Mouse (Mus musculus) CH12.LX (cell line): ENCODE results near the gene Ralbp1. TPM values are rescaled to one million over a fixed set of nuclear protein-coding genes. Genes with fewer than 3 reads are reported as not detected.

ENCODE experiments used
- DNase-seq: peaks from one replicate; pipeline ENCODE4 v3.0.0-alpha.2; 2013; ENCODE audit errors: extremely low read depth
- H3K27ac ChIP-seq: 2 replicates; pipeline ENCODE4 v1.5.1; 2012; ENCODE audit warnings: low read depth, mild to moderate bottlenecking, control low read depth, moderate library complexity; ENCODE audit not compliant: insufficient read depth
- H3K27me3 ChIP-seq: replicated peaks from 2 replicates; pipeline ENCODE3; 2012; ENCODE audit warnings: inconsistent platforms
- H3K36me3 ChIP-seq, 2 experiments: replicated peaks in 1 of 2; 2 replicates each; pipeline versions ENCODE3 to v1.6.1; 2012; ENCODE audit warnings: inconsistent platforms in 1 of 2, low read length in 1 of 2, mild to moderate bottlenecking in 1 of 2, mixed read lengths in 1 of 2, moderate library complexity in 1 of 2; ENCODE audit not compliant: control insufficient read depth in 1 of 2, insufficient read depth in 1 of 2
- H3K4me1 ChIP-seq, 2 experiments: 2 replicates each; pipeline ENCODE4 v1.6.1; 2012; ENCODE audit warnings: inconsistent platforms in 1 of 2, moderate library complexity in 1 of 2; ENCODE audit not compliant: insufficient read depth in 2 of 2, control insufficient read depth in 1 of 2
- H3K4me2 ChIP-seq: 2 replicates; pipeline ENCODE4 v1.6.1; 2012; ENCODE audit warnings: low read depth, mild to moderate bottlenecking, control low read depth; ENCODE audit not compliant: poor library complexity, insufficient read depth, severe bottlenecking
- H3K4me3 ChIP-seq, 3 experiments: fragments of 150-350 bp in 1 of 3; sonication (generic) in 1 of 3; replicated peaks in 1 of 3; 2 replicates each; pipeline versions ENCODE3 to v1.5.1; 2011 to 2012; ENCODE audit warnings: low read depth in 2 of 3, low read length in 2 of 3, mild to moderate bottlenecking in 2 of 3, moderate library complexity in 2 of 3, control low read depth in 1 of 3, improper control_type of control experiment in 1 of 3, inconsistent platforms in 1 of 3, mixed read lengths in 1 of 3; ENCODE audit not compliant: poor library complexity in 1 of 3
- H3K79me2 ChIP-seq: replicated peaks from 2 replicates; pipeline ENCODE4 v1.6.1; 2012; ENCODE audit warnings: mild to moderate bottlenecking, moderate library complexity; ENCODE audit not compliant: control insufficient read depth, poor library complexity, insufficient read depth, severe bottlenecking; ENCODE audit errors: extremely low read depth
- H3K9ac ChIP-seq: 2 replicates; pipeline ENCODE4 v1.6.1; 2012; ENCODE audit warnings: low read depth, mild to moderate bottlenecking, control low read depth, moderate library complexity; ENCODE audit not compliant: insufficient read depth
- H3K9me3 ChIP-seq: replicated peaks from 2 replicates; pipeline ENCODE3; 2012; ENCODE audit warnings: low read length, inconsistent platforms, mixed read lengths
- E2F4 ChIP-seq: IDR thresholded peaks from 2 replicates; pipeline ENCODE4 v1.6.1; 2011; ENCODE audit warnings: low read depth, low read length, improper control_type of control experiment; ENCODE audit not compliant: insufficient replicate concordance
- ELF1 ChIP-seq: IDR thresholded peaks from 2 replicates; pipeline ENCODE4 v1.6.1; 2014; ENCODE audit warnings: low read depth, mild to moderate bottlenecking, inconsistent platforms, low read length, improper control_type of control experiment
- GABPA ChIP-seq: IDR thresholded peaks from 2 replicates; pipeline ENCODE4 v1.6.1; 2012; ENCODE audit warnings: low read depth, low read length, improper control_type of control experiment, inconsistent platforms; ENCODE audit not compliant: insufficient replicate concordance
- HCFC1 ChIP-seq: IDR thresholded peaks from 2 replicates; pipeline ENCODE4 v1.6.1; 2012; ENCODE audit warnings: low read depth, mild to moderate bottlenecking, inconsistent platforms, low read length, improper control_type of control experiment
- JUN ChIP-seq: IDR thresholded peaks from 2 replicates; pipeline ENCODE4 v1.6.1; 2011; ENCODE audit warnings: low read depth, mild to moderate bottlenecking, low read length, improper control_type of control experiment, moderate library complexity; ENCODE audit not compliant: insufficient read depth
- KAT2A ChIP-seq: IDR thresholded peaks from 2 replicates; pipeline ENCODE4 v1.6.1; 2012; ENCODE audit warnings: low read length, improper control_type of control experiment, inconsistent platforms; ENCODE audit not compliant: insufficient replicate concordance
- MAFK ChIP-seq: IDR thresholded peaks from 2 replicates; pipeline ENCODE4 v1.6.1; 2011; ENCODE audit warnings: low read length, improper control_type of control experiment; ENCODE audit not compliant: insufficient replicate concordance
- MAX ChIP-seq: IDR thresholded peaks from 2 replicates; pipeline ENCODE4 v1.6.1; 2011; ENCODE audit warnings: low read length, improper control_type of control experiment
- NELFE ChIP-seq: IDR thresholded peaks from 2 replicates; pipeline ENCODE4 v1.6.1; 2011; ENCODE audit warnings: low read depth, low read length, improper control_type of control experiment
- PAX5 ChIP-seq: IDR thresholded peaks from 2 replicates; pipeline ENCODE4 v1.6.1; 2012; ENCODE audit warnings: low read length, inconsistent platforms, mixed read lengths
- POLR2A ChIP-seq: IDR thresholded peaks from 2 replicates; pipeline ENCODE4 v1.6.1; 2011; ENCODE audit warnings: low read depth, mild to moderate bottlenecking, improper control_type of control experiment, low read length
- RCOR1 ChIP-seq: conservative IDR thresholded peaks from 2 replicates; pipeline ENCODE4 v1.6.1; 2012; ENCODE audit warnings: low read depth, mild to moderate bottlenecking, inconsistent platforms, low read length, improper control_type of control experiment
- SMC3 ChIP-seq: IDR thresholded peaks from 2 replicates; pipeline ENCODE4 v1.6.1; 2011; ENCODE audit warnings: low read depth, low read length, improper control_type of control experiment
- UBTF ChIP-seq: IDR thresholded peaks from 2 replicates; pipeline ENCODE4 v1.6.1; 2012; ENCODE audit warnings: low read depth, mild to moderate bottlenecking, inconsistent platforms, low read length, improper control_type of control experiment, moderate library complexity
- USF1 ChIP-seq: IDR thresholded peaks from 2 replicates; pipeline ENCODE4 v1.6.1; 2014; ENCODE audit warnings: low read depth, mild to moderate bottlenecking, inconsistent platforms, low read length, improper control_type of control experiment
- USF2 ChIP-seq: conservative IDR thresholded peaks from 2 replicates; pipeline ENCODE4 v1.6.1; 2011; ENCODE audit warnings: low read depth, low read length, improper control_type of control experiment
- ZC3H11A ChIP-seq: IDR thresholded peaks from 2 replicates; pipeline ENCODE4 v1.6.1; 2012; ENCODE audit warnings: low read depth, mild to moderate bottlenecking, inconsistent platforms, low read length, improper control_type of control experiment
- dilution Hi-C: fragments of 300-500 bp; cut with MboI; formaldehyde crosslinking; loops from 2 replicates; pipeline ENCODE4 v1.14.3; 2020; ENCODE audit warnings: low sequenced_read_pairs; ENCODE audit not compliant: extremely low pct_unique_long_range_greater_than_20kb, extremely low pct_ligation_motif_present
- in situ Hi-C: fragments of 300-500 bp; cut with MboI; formaldehyde crosslinking; loops from 3 replicates; pipeline ENCODE4 v1.14.3; 2019; ENCODE audit warnings: low sequenced_read_pairs, low pct_ligation_motif_present, low pct_unique_long_range_greater_than_20kb, mixed read lengths
- polyA plus RNA-seq: library from polyadenylated mRNA; unstranded; fragments of >175 nt; gene quantifications from 2 replicates; pipeline ENCODE4 v1.2.1, GENCODE M21; 2012; ENCODE audit warnings: low read depth; ENCODE audit not compliant: insufficient read length
- total RNA-seq, 2 experiments: library from RNA; depleted of rRNA; stranded (reverse); fragments of 300-350 nt in 1 of 2; fragments of >200 nt in 1 of 2; gene quantifications; 2 replicates each; pipeline ENCODE4 v1.2.3; 2012 to 2014

Ralbp1 gene
- total and polyA plus RNA-seq, 3 experiments: 25.3 to 27.2 (median 26.5) TPM

DNA sequence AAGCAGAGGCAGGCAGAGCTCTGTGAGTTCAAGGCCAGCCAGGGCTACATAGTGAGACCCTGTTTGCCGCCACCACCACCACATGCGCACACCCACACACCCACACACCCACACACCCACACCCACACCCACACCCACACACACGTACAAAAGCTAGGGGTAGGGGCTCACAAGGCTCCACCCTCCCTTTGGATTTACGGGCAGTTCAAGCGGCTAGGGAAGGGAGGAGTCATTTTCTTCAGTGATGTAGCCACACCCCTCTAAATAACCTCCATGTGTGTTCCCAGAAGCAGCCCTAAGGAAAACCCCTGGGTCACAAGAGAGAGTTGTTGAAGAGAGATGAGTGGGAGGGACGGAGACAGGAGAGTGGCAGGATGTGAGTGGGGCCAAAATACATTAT, 8.6 kb downstream of the Ralbp1 start:
- Histone ChIP-seq H3K27me3 (no peaks in the 10 kb centered on the region), H3K79me2 (peaks cover under 1% of the 10 kb centered on the region; the same call in 1 of the 2 replicates), H3K4me1 (peaks cover 11 to 32% of the 10 kb centered on the region in 2 experiments), H3K4me3 (no peak overlapping the region), H3K9ac (no peak overlapping the region), H3K9me3 (no peaks in the 10 kb centered on the region), H3K4me2 (no peak overlapping the region), H3K36me3 (peaks cover 0 to 20% of the 10 kb centered on the region in 2 experiments), H3K27ac (no peak overlapping the region)
- dilution Hi-C loops: no loop called here
- DNase-seq: no peak
- TF ChIP-seq GABPA: no peak
- no peak for TF ChIP-seq MAX
- no peak for TF ChIP-seq ELF1
- in situ Hi-C loops: no loop called here

DNA sequence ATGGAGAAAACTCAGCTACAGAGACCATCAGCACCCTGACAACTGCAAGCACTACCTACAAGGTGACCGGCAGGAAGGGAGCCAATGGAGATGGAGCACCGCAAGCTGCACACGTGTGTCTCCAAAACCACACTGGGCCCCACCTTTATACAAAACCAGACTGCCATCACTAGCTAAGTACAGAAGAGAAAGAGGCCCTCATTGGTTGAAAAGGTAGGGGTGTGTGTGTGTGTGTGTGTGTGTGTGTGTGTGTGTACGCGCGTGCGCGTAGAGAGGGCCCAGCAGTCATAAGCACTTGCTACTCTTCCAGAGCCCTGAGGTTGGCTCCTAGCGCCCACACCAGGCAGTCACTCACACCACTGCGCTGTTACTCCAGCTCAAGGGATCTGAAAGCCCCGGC, 11.8 kb downstream of the Ralbp1 start:
- Histone ChIP-seq H3K4me1 (peaks cover 12 to 47% of the 10 kb centered on the region in 2 experiments), H3K79me2 (peaks cover 7% of the 10 kb centered on the region), H3K4me3 (no peak overlapping the region)
- in situ Hi-C loops: no loop called here
- no peak for TF ChIP-seq USF1
- TF ChIP-seq MAFK: no peak
- no peak for TF ChIP-seq JUN
- no peak for TF ChIP-seq USF2
- TF ChIP-seq PAX5: no peak
- TF ChIP-seq UBTF: no peak
- no peak for TF ChIP-seq E2F4
- no peak for TF ChIP-seq ZC3H11A
- no peak for TF ChIP-seq HCFC1
- no peak for TF ChIP-seq KAT2A
- no peak for TF ChIP-seq SMC3
- TF ChIP-seq POLR2A: no peak
- TF ChIP-seq RCOR1: no peak
- TF ChIP-seq NELFE: no peak
- TF ChIP-seq, all 38 proteins: peak for 0
- no peak overlapping the region for H3K4me2 ChIP-seq
- H3K36me3 ChIP-seq: peaks cover 0 to 14% of the 10 kb centered on the region in 2 experiments
- dilution Hi-C loops: no loop called here
- no peak for DNase-seq
- no peaks in the 10 kb centered on the region for H3K9me3 ChIP-seq
- H3K27me3 ChIP-seq: no peaks in the 10 kb centered on the region
- H3K27ac ChIP-seq: no peak overlapping the region
- H3K9ac ChIP-seq: no peak overlapping the region
